Mouse (Mus musculus): Measurements from ENCODE around the gene Mccc2. TPM values are rescaled to one million over a fixed set of nuclear protein-coding genes. Genes with fewer than 3 reads are reported as not detected.

Mccc2 gene
- 10 to 100 TPM; 23.9 to 26.2 TPM for total RNA-seq (2021)
- long read RNA-seq, experiment 1, transcript Mccc2-201 (17 exons, 2,123 nt), result major isoform, 49 of 60 reads
- long read RNA-seq, experiment 1, partial matches to known transcripts, result 4 of 60 reads
- long read RNA-seq, experiment 1, other reads (novel, unspliced or antisense), result 7 of 60 reads
- long read RNA-seq, experiment 2, transcript Mccc2-201 (17 exons, 2,123 nt), result major isoform, 22 of 29 reads
- long read RNA-seq, experiment 2, partial matches to known transcripts, result 3 of 29 reads
- long read RNA-seq, experiment 2, other reads (novel, unspliced or antisense), result 4 of 29 reads

DNA sequence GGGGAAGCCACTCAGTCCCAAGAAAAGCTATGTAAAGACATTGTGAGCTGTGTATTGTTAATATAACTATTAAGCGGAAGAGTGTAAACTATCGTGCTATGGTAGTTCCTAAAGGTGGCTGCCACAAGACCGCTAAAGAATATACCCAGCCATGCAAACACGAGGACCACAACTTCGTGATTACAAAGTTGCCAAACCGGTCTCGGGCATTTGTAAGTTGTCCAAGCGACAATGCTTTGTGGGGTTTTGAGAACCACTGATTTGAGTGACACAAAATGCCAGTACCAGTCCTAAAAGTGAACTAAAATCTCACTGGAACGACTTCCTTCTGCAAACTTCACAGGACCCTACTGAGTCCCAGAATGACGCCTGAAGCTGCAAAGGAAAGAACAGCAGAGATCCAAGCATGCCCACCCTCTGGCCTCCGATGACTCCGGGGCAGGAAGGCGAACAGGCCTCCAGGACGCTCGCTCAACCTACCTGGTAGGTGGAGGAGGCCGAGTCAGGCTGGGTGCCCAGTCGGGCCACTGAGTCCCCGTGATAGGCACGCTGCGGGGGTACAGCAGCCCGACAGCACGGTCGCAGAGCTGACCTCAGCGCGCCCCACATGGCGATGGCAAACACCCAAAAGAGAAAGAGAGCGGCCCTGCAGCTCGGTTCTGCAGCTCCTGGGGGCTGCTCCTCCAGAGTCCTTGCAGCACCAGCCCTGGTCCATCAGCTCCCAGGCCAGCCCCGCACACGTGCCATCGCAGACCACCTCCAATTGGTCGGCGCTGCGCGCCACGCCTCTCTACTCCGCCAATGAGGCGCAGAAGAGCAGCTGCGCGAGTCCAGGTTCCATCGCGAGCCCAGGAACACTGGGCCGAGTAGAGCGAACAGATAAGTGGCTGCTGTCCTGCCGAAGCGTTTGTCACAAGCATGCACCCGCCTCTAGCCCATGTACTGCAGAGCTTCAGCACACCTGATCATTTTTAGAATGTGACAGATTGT is at the start of gene Mccc2:
Gene Mccc2 (minus strand): TSS at position 734 of the 990 bp plus-strand sequence.
- intact Hi-C loops (cut with DNase I), result loop anchor here (10.0 kb wide), 1 partner anchor 660 kb away; no protein-coding TSS in a partner anchor
- peak; percentile 83 to 89 for DNase-seq (ENCODE audit: low spot score in 2 of 2)

DNA sequence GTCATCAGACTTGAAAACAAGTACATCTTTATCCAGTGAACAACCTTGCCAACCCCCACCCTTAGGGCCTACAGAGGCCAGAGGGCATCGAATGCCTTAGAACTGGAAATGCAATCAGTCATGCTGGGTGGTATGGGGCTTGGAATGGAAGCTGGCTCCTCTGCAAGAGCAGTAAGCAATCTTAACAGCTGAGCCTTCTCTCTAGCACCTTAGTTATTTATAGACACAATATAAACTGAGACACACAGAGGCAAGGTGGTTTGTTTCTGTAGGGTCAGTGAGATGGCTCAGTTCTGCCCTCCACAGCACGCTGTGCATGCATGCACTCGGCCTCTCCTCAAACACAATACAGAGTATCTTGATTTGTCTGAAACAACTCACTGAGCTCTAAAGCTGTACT is 48.5 kb upstream of the Mccc2 start:
- intact Hi-C loops (cut with DNase I), result loop anchor here (10.0 kb wide), 1 partner anchor 411 kb away; no protein-coding TSS in a partner anchor
- no peak for DNase-seq (ENCODE audit: low spot score in 2 of 2)

DNA sequence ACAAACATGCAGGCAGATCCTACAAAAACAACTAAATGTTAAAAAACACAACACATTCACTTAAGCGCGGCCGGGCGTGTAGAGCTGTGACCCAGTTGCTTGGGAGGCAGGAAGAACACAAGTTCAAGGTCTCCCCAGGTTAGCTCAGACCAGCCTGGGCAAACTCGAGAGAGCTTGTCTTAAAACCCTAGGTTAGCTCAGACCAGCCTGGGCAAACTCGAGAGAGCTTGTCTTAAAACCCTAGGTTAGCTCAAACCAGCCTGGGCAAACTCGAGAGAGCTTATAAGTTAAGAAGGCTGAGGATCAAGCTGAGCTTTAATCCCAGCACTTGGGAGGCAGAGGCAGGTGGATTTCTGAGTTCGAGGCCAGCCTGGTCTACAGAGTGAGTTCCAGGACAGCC is 42.3 kb upstream of the Mccc2 start:
- DNase-seq (ENCODE audit: low spot score in 2 of 2), result peak; percentile 3 to 9
- intact Hi-C loops (cut with DNase I), result loop anchor here (5.0 to 10.0 kb wide), 2 partner anchors 35 to 577 kb away; no protein-coding TSS in a partner anchor

DNA sequence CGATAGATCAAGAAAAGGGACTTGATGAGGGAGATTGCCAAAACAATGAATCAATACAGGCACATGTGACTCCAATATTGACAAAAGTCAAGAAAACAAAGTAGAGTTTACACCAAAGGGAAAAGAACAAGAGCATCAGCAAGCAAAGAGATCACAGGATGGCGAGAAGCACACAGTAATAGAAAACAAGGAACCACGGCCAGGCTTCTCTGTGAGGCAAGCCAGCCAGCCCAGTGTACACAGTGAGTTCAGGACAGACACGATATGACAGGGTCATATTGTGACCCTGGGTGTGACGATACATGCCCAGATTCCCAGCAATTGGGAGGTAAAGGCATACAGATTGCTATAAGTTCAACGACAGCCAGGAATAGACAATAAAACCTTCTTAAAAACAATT is 10.6 kb upstream of the Mccc2 start:
- no peak for DNase-seq (ENCODE audit: low spot score in 2 of 2)
- intact Hi-C loops (cut with DNase I), result no loop called here

DNA sequence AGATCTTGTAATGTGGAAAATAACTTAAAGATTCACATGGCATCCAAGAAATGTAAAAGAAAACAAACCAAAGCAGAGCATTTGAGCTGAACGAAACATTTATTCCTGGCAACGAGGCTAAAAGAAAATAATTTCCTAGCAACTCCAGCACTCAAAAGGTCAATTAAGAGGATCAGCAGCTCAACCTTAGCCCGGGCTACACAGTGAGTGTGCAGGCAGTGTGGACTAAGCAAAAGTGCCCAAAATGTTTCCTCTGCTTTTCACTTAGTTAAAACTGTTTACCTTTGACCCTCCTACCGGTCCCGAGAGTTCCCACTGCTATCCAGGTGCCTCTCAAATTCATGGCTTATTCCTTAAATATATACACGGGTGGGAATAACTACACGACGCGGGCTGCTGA is 1.5 kb upstream of the Mccc2 start:
- intact Hi-C loops (cut with DNase I), result loop anchor here (10.0 kb wide), 1 partner anchor 662 kb away; no protein-coding TSS in a partner anchor
- no peak for DNase-seq (ENCODE audit: low spot score in 2 of 2)

DNA sequence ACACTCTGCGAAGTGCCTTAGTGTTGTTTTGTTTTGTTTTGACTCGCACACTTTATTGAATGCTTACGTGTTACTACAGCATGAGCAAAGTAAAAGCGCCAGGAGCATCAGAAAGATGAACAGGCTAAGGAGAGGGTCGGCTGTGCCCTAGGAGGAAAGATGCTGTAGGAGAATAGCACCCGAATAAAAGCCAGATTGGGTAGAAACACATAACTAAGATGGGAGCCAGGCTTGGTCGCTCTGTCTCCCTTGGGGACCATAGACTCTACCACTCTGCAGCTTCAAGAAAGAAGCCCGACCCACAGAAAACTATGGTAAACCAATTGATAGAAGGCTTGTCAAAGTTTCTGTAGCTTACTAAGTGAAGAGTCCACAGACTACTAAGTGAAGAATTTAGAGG is 498 bp upstream of the Mccc2 start:
- intact Hi-C loops (cut with DNase I), result loop anchor here (10.0 kb wide), 1 partner anchor 661 kb away; no protein-coding TSS in a partner anchor
- no peak for DNase-seq (ENCODE audit: low spot score in 2 of 2)

DNA sequence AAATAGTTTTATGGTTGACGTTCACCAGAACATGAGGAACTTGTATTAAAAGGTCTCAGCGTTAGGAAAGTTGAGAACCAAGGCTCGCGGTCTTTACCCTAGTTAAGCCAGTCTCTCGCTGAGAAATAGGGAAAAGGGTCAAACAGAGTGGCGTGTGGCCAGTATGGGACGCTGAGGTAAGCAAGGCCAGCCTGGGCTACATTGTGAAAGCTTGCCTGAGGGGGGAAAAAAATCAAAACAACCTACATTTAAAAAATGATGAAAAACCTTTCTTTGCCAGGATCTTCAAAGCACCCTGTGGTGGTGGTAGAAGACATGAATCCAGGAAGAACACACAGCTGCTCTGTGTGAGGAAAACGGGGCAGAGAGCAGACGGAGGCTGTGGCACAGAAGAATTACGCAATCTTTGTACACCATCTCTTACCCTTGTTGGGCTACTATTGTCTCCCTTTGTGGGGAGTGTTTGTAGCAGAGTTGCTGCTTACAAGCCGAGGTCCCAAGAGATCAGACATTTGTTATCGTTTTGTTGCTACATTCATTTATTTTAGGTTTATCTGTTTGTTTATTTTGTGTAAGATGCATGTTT is 9.4 kb downstream of the Mccc2 start:
- intact Hi-C loops (cut with DNase I), result no loop called here
- no peak for DNase-seq (ENCODE audit: low spot score in 2 of 2)

DNA sequence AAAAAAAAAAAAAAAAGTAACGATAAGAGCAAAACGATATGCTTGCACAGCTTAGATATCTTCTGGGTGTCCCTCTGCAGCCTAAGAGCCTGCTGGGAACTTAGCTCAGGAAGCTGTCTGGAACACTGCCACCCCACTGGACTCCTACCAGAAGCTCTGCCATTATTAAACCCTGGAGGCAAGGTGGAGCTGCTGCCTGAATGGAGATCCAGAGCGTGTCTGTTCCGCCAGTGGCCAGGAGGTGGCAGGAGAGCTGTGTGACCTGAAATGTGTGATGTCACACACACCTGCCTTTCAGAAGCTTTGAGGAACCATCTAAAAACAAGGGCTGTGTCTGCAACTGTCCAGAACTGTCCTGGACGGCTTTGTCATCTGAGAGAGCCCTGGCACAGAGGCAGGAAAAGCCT is 13.6 kb downstream of the Mccc2 start:
- peak; percentile 80 to 90 for DNase-seq (ENCODE audit: low spot score in 2 of 2)
- intact Hi-C loops (cut with DNase I), result no loop called here

DNA sequence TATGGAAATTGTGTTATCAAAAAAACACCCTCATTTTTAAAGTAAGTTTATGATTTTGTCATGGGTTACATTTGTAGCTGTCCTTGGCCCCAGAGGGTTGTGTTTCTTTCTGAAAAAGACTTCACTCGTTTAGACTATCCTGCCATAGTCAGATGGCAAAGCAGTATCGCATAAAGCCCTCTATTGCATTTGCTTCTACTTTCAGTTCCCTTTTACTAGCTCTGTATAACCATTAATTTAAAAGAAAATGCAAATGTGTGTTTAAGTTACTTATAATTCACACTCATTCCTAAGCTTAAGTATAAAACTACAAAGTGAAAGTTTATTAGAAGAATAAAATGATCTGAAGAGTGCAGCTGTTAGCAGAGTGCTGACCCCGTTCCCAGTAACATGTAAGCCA is 16.4 kb downstream of the Mccc2 start:
- no peak for DNase-seq (ENCODE audit: low spot score in 2 of 2)
- intact Hi-C loops (cut with DNase I), result loop anchor here (5.0 kb wide), 1 partner anchor 132 kb away; no protein-coding TSS in a partner anchor

DNA sequence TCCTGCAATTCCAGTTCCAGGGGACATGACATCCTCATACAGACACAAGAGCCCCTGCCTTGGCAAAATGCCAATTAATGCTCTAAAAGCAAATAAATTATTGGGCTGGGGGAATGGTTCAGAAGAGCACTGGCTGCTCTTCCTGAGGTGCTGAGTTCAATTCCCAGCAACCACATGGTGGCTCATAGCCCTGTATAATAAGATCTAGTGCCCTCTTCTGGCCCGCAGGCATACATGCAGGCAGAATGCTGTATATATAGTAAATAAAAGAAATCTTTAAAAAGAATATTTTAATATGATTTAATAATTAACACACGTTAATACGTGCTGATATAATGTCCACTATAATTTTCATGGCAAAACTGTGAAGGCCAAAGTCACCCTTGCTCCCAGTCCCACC is 17.3 kb downstream of the Mccc2 start:
- DNase-seq (ENCODE audit: low spot score in 2 of 2), result no peak
- intact Hi-C loops (cut with DNase I), result loop anchor here (5.0 kb wide), 1 partner anchor 131 kb away; no protein-coding TSS in a partner anchor

DNA sequence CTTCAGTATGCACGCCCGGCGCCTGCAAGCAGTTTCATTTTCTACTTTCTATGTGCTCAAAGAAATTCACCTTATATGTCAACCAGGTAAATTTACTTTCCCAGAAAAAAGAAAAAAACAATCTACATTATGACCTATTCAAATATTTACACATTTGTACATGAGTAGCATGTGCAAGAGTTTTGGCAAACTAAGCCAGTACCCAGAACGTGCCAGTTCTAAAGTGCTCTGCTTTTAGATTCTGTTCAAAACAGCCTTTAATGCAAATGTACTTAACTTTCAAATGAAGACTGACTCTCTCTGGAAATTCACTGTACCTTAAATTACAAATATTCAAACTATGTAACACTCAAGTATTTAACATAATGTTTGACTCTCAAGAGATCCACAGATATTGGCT is 25.8 kb downstream of the Mccc2 start:
- intact Hi-C loops (cut with DNase I), result no loop called here
- DNase-seq (ENCODE audit: low spot score in 2 of 2), result no peak

DNA sequence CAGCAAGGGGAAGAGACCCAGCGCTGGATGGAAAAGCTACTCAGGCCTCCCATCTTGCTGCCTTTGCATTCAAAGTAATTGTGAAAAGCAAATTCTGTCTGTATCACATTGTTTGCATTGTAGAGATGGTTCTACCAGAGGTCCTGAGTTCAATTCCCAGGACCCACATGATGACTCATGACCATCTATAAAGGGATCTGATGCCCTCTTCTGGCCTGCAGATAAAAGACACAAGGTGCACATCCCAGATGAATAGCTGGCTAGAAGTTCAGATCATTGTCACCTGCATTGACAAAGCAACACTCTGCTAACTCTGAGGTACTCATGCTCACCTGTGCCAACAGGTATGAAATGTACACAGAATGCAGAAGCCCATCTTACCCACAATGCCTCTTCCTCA is 32.1 kb downstream of the Mccc2 start:
- no peak for DNase-seq (ENCODE audit: low spot score in 2 of 2)
- intact Hi-C loops (cut with DNase I), result no loop called here

DNA sequence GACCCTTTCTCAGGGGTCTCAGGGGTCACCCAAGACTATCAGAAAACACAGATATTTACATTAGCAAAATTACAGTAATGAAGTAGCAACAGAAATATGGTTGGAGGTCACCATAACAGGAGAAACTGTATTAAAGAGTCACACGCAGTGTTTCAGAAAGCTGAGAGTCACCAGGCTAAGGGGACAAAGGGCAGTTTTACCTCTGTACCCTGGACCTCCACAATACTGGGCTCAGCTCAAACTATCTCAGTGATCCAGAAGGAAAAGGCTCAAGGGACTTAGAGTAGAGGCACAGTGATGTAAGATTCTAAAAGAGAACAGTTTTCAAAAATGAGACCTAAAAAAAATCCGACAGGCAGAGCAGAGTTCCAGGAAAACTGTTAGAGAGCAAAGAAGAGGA is 36.0 kb downstream of the Mccc2 start:
- peak in 1 of 2 experiments; percentile 31 for DNase-seq (ENCODE audit: low spot score in 2 of 2)
- intact Hi-C loops (cut with DNase I), result no loop called here

DNA sequence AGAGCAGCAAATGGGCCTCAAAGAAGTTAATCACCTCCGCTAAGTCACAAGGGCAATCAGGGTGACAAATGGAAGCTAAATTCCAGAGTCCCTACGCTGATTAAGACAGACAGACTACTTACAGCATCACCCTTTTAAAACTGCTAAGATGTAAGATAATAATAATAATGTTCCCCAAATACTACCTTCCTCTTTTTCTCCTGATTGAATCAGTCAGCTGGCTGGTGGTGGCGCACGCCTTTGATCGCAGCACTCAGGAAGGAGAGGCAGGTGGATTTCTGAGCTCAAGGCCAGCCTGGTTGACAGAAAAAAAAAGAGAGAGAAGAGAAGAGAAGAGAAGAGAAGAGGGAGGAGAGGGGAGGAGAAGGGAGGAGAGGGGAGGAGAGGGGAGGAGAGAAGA is 45.4 kb downstream of the Mccc2 start:
- intact Hi-C loops (cut with DNase I), result no loop called here
- no peak for DNase-seq (ENCODE audit: low spot score in 2 of 2)

DNA sequence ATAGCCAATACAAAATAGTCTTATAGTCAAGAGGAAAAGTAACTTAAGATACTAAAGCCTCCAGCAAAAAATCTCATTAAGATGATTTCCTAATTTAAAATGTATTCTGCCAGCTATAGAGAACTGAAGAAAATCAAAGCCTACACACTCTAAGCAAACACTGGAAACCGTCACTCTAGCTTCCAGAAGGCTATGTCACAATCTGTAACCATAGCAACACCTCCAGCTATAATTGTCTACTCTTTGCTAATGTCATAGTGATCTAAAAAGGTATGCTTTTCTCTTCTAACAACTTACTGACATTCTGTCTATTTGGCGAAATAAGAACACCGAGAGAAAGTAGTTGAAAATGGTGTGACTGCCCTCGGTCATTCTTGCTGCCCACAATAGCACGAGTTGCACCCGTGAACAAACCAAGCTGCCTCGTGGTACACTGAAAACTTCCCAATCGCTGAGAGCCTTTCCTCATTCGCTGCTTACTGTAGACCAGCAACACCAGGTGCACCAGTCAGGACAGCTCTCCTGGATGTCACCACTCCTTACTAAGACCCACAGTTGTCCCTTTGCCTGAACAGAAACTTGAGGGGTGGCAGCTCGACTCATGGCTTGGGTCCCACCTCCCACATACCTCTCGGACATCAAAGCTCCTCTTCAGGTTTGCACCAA is 48.3 kb downstream of the Mccc2 start:
- intact Hi-C loops (cut with DNase I), result no loop called here
- peak; percentile 26 to 77 for DNase-seq (ENCODE audit: low spot score in 2 of 2)

DNA sequence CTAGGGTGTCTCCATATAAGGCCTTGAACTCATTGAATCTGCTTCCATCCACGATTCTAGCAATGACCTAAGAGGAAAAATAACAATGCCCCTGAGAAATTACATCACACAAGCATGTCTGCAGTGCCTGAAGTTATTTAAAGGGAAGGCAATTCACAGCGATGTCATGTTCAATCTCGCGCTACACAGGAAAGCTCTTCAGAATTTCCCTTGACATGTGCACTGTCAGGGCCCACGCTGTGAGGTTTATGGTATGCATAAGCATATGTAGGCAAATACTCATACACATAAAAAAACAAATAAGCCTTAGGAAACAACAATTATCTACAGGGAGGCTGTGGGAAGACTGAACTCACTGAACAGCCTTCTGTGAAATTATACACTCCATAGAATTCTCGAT is 51.6 kb downstream of the Mccc2 start:
- intact Hi-C loops (cut with DNase I), result no loop called here
- DNase-seq (ENCODE audit: low spot score in 2 of 2), result no peak

DNA sequence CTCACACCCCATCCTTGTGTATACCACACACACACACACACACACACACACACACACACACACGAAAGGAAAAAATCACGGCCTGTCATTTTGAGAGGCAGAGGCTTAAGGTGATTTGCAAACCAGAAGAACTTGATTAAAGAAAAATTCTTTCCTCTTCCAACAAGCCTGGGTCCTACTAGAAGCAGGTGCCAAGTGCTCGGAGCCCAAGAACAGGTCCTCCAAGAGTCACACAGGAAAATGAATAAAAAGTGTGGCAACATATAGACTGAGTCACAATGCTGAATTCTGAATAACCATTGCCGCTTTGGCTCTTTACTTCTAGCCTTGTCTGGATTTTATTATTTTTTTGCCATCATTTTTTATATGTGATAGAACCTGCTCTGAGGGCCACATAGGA is 53.8 kb downstream of the Mccc2 start:
- intact Hi-C loops (cut with DNase I), result no loop called here

DNA sequence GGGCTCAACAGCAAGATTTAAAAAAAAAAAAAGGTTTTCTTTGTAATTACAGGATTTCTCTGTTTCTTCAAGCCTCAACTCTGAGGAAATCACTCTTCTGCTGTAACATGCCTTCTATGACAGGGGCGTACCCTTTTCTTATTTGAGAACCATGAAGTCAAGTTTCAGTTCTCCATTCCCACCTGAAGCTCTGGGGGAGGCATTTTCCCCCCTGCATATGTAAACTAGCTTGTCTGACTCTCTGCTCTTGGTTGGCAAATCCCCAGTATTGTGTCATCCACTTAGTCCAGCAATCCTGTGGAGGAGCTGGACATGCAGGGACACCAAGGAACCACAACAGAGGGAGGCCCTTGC is 59.9 kb downstream of the Mccc2 start:
- intact Hi-C loops (cut with DNase I), result no loop called here
- no peak for DNase-seq (ENCODE audit: low spot score in 2 of 2)

More for the DNA sequence above, 53.8 kb downstream of the Mccc2 start:
- no peak for DNase-seq (ENCODE audit: low spot score in 2 of 2)

DNA sequence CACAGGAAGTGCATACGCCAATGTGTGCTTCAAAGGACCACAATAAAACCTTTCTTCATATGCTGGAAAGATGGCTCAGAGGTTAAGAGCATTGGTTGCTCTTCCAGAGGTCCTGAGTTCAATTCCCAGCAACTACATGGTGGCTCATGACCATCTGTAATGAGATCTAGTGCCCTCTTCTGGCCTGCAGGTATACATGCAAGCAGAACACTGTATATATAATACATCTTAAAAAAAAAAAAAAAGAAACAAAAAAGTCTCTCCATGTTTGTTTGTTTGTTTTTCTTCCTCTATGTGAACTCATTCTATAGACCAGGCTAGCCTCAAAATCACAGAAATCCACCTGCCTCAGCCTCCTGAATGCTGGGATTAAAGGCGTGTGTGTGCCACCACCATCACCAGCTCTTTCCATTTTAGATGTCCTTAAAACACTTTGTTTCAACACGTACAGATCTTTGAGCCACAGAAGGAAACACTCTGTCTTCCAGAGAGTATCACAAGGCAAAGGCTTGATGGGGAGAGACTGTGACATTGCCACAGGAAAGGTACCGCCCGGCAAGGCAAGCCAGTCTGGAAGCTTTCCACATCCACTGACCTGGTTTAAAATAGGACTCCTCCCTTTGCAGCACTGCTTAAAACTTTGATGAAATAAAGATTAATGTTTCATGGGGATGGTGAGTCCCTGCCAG is 60.4 kb downstream of the Mccc2 start:
- intact Hi-C loops (cut with DNase I), result no loop called here
- DNase-seq (ENCODE audit: low spot score in 2 of 2), result no peak
